Mouse (Mus musculus): ENCODE data around the gene Lgalsl. TPM values are rescaled to one million over a fixed set of nuclear protein-coding genes. Genes with fewer than 3 reads are reported as not detected.
A peak's percentile ranks its signal among the peaks of the same experiment; 100 is the strongest.

The Lgalsl gene
- total and polyA plus RNA-seq, 3 experiments = 11.9 to 21.1 TPM; not detected in 1

- TF ChIP-seq JUND (IDR thresholded peaks at IDR 0.05; ENCODE audit: low read depth, low read length) (0 out of 2 replicates have a peak, but pooled peaks have one; percentile 37), CTCF (IDR thresholded peaks at IDR 0.05 in 2 of 3, conservative IDR thresholded peaks at IDR 0.05 in 1 of 3; ENCODE audit: control insufficient read depth in 1 of 3, insufficient read depth in 1 of 3, low read depth in 2 of 3, low read length in 3 of 3, poor library complexity in 1 of 3, severe bottlenecking in 1 of 3) (no peak), NRF1 (IDR thresholded peaks at IDR 0.05; ENCODE audit: insufficient read depth, low read depth, low read length, poor library complexity, severe bottlenecking) (no peak)
These were observed 52.6 kb downstream of the Lgalsl start (continued) for GRCm38 (mm10) chr11:20778298-20778697.

GRCm38 (mm10) chr11:20776668-20777067 is 54.2 kb downstream of the Lgalsl start:
- TF ChIP-seq MXI1 (IDR thresholded peaks at IDR 0.05; ENCODE audit: low read depth, low read length) (no peak), MAFK (IDR thresholded peaks at IDR 0.05; ENCODE audit: borderline replicate concordance, low read depth, low read length) (no peak), TCF12 (IDR thresholded peaks at IDR 0.05; ENCODE audit: low read depth, low read length) (no peak)
- H3K79me2 ChIP-seq (ENCODE audit: control insufficient read depth, insufficient read depth, low read length, poor library complexity) = no peaks in the 10 kb centered on the region
- H3K27ac ChIP-seq (ENCODE audit: control insufficient read depth, low read depth, low read length) = no peak overlapping the region
- peak; percentile 17 for DNase-seq (ENCODE audit: low read depth, low spot score)
- H3K36me3 ChIP-seq (ENCODE audit: control insufficient read depth in 1 of 2, insufficient read depth in 2 of 2, low read length in 2 of 2) = peaks cover 0 to 25% of the 10 kb centered on the region in 2 experiments; a peak in 2 of 4 replicates
- H3K4me3 ChIP-seq (ENCODE audit: control insufficient read depth in 1 of 2, insufficient read depth in 1 of 2, low read depth in 2 of 2, low read length in 2 of 2) = no peak overlapping the region
- H3K4me1 ChIP-seq (ENCODE audit: control insufficient read depth in 1 of 2, insufficient read depth in 2 of 2, low read length in 2 of 2) = peaks cover 10 to 15% of the 10 kb centered on the region in 2 experiments
- no peaks in the 10 kb centered on the region for H3K27me3 ChIP-seq (ENCODE audit: control insufficient read depth in 1 of 2, insufficient read depth in 2 of 2, low read length in 2 of 2)
- no peak overlapping the region for H3K9ac ChIP-seq (ENCODE audit: control insufficient read depth, low read depth, low read length, poor library complexity, severe bottlenecking)
- H3K9me3 ChIP-seq (replicated peaks; ENCODE audit: insufficient read depth, low read length) = no peaks in the 10 kb centered on the region

Other genes with a start within 250 kb of the Lgalsl start
- 38.1 and 43.6 TPM in 2 replicates for gene Aftph, start 89.5 kb downstream of the Lgalsl start, total RNA-seq (2012; rRNA removed)
- gene Aftph, start 89.5 kb downstream of the Lgalsl start, polyA plus RNA-seq (2012; ENCODE audit: insufficient read depth in 1 of 2, insufficient read length in 2 of 2, low read depth in 1 of 2, low replicate concordance in 2 of 2, missing spikeins in 1 of 2) = 10 to 100 TPM; 38.1 to 47.2 TPM

Data from MEL (cell line).